Mouse (Mus musculus): ENCODE measurements around the gene Erf.

The Erf gene

DNA sequence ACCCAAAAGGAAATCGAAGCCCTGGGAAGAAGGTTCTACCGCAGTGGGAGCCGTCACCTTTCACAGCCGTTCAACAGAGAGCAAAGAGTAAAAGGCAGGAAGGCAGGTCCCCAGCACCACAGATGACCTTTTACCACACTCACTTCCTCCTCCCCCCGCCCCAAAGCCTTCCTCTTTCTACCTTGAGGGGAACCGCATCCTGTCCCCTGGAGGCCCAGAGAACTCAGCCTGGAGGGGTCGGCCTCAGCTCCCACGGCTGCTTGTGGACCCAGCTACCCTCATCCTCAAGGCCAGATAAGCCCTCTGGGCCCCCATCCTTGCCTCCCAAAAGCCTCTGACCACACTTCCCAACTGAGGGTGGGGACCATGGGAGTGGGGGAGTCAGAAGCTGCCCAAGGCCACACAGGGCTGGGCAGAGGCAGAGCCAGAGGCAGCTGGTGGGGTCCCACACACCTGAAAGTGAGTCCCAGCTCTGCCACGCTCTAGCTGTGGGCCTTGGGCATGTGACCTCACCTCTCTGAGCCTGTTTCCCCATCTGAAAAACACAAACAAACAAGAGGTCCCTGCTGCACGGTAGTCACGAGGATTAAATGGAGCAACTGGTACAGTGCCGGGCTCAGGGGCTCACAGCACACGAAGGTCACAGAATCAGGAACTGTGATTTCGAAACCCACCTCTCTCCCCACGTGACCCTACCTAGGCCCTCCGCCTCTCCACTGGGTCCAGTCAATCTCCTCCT lies 45.0 kb downstream of the Erf start:
- DNase-seq: no peak

DNA sequence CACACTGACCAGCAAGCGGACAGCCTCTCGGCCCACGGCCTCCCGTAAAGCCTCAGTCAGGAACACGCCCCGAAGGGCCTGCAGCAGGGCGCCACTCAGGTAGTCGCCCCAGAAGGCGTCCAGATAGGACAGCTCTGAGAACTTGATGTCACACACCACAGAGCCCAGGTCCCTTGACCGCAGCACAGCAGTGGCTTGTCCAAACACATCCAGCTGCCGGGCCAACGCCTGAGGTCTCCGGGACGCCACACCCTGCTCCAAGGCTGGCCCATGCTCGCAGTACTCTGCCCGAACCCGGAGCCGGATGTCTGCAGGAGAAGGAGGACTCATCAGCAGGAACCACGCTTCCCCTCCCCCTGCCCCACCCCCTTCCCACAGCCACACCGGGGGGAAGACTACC lies 46.9 kb downstream of the Erf start:
- no peak for DNase-seq

DNA sequence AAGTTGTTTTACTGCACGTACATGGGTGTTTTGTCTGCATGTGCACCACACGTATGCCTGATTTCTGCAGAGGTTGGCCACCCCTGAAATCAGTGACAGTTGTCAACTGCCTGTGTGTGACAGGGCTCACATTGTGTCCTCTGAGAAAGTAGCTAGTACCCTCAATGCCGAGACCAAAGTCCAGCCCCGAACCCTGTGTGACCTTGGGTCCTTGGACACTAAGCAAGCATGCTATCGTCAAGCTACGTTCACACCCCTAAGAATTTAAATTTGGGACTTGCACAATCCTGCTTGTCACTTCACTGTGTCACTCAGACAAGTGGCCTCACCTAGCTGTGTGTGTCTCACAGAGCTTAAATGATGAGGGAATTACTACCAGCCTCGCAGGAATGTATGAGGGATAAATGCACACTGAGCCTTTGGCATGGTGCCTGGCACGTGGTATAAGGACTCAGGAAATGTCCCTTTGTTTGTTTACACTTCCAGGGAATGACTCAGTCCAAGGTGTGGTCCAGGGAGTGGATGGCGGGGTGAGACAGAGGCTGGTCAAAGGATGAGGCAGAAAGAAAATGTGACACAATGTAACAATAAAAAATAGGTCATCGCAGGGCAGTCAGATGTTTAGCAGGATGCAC lies 53.1 kb downstream of the Erf start:
- no peak for DNase-seq

DNA sequence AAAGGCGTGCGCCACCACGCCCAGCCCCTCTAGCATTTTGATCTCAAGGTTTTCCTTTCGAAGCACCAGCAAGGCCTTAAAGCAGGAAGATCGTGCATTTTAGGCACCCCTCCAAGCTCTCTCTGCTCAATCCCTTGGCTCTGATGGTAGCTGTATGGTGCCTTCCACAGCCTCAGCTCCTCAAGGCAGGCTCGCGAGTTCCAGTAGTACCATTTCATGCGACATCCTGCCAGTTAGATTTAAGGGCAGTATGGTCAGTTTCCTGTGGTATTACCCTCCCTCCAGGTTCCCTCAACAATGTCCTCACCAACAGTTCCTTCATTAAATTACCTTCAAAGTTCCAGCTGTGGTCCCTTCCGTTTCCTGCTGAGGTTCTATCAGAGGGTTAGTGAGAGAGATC lies 54.5 kb downstream of the Erf start:
- no peak for DNase-seq

DNA sequence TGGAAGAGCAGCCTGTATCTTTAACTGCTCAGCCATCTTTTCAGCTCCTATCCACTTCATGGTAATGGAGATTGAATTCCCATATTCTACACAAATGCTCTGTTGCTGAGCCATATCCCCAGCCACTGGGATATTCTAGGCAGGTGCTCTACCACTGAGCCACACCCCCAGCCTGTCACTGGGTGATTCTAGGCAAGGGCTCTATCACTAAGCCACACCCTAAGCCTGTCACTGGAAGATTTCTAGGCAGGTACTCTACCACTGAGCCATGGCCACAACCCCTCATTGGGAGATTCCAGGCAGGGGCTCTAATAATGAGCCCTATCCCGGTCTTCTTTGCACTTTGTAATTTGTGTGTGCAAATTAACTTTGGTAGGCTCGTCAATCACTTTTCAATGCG lies 55.4 kb downstream of the Erf start:
- no peak for DNase-seq
